Mouse (Mus musculus) intestine, embryonic 14.5 days (tissue): Measurements from ENCODE around the gene Ifi202b. TPM values are rescaled to one million over a fixed set of nuclear protein-coding genes. Genes with fewer than 3 reads are reported as not detected.
"Not testable (repeated sequence)": the region's sequence is repeated elsewhere in the genome, so short reads cannot be mapped to it uniquely, and the experiment has no call there.

Experiments
- ATAC-seq: fragments of 200-750 bp; cut with Nextera tagmentation; replicated peaks from 2 replicates; pipeline ENCODE4 v1.8.0; 2017; ENCODE audit warnings: low read depth, moderate number of reproducible peaks, moderate TSS enrichment, moderate library complexity; ENCODE audit not compliant: low FRiP score, low TSS enrichment
- DNase-seq: peaks from one replicate; pipeline ENCODE4 v3.0.0-alpha.2; 2018; ENCODE audit warnings: low spot score
- H3K27ac ChIP-seq: fragments of 300-500 bp; sonication (generic); 2 replicates; pipeline ENCODE4 v1.5.1; 2014; ENCODE audit warnings: low read depth, mild to moderate bottlenecking, control low read depth
- H3K27me3 ChIP-seq: fragments of 300-500 bp; sonication (generic); replicated peaks from 2 replicates; pipeline ENCODE4 v1.6.1; 2014; ENCODE audit warnings: low read length, control low read depth; ENCODE audit not compliant: control insufficient read depth, insufficient read depth
- H3K36me3 ChIP-seq: fragments of 300-500 bp; sonication (generic); 2 replicates; pipeline ENCODE4 v1.6.1; 2014; ENCODE audit warnings: low read length, control low read depth; ENCODE audit not compliant: control insufficient read depth, insufficient read depth
- H3K4me1 ChIP-seq: fragments of 300-500 bp; sonication (generic); replicated peaks from 2 replicates; pipeline ENCODE4 v1.6.1; 2014; ENCODE audit warnings: low read length, control low read depth, mixed read lengths; ENCODE audit not compliant: control insufficient read depth, insufficient read depth
- H3K4me2 ChIP-seq: fragments of 300-500 bp; sonication (generic); 2 replicates; pipeline ENCODE4 v1.6.1; 2014; ENCODE audit warnings: low read length
- H3K4me3 ChIP-seq: fragments of 300-500 bp; sonication (generic); 2 replicates; pipeline ENCODE4 v1.5.1; 2014; ENCODE audit warnings: low read depth, low read length, control low read depth, mixed read lengths
- H3K9ac ChIP-seq: fragments of 300-500 bp; sonication (generic); 2 replicates; pipeline ENCODE4 v1.6.1; 2014; ENCODE audit warnings: mild to moderate bottlenecking, low read length
- H3K9me3 ChIP-seq: fragments of 300-500 bp; sonication (generic); 2 replicates; pipeline ENCODE4 v1.6.1; 2016; ENCODE audit warnings: low read length, control low read depth; ENCODE audit not compliant: control insufficient read depth
- WGBS: fragments of 180-500 bp; shearing (Covaris S2); extraction: QIAGEN DNeasy Blood & Tissue Kit; methylation state at CpG from one replicate; pipeline ENCODE4 v1.1.7; 2014; 5-methylcytosine and 5-hydroxymethylcytosine counted together
- polyA plus RNA-seq: library from polyadenylated mRNA; unstranded; fragments of >200 nt; fragmentation: Nextera tagmentation; extraction: Ambion mirVana; gene quantifications from 2 replicates; pipeline ENCODE4 v1.2.1, GENCODE M21; 2014

Gene Ifi202b
- not detected in 2 replicates for polyA plus RNA-seq

- H3K27ac ChIP-seq, H3K9ac ChIP-seq, H3K4me2 ChIP-seq, H3K36me3 ChIP-seq, ATAC-seq, H3K4me1 ChIP-seq, H3K4me3 ChIP-seq, DNase-seq, H3K9me3 ChIP-seq, H3K27me3 ChIP-seq: not testable (repeated sequence)
- WGBS: 86% methylated on average over 6 of the region's 6 CpGs
Observed at GRCm38 (mm10) chr1:173982694-173983305, at the start of gene Ifi202b. Gene Ifi202b, minus strand, starts transcription at chr1:173982744.

GRCm38 (mm10) chr1:174031698-174032097, 49.2 kb upstream of the Ifi202b start, which contains the start of gene Ifi205:
Gene Ifi205, minus strand, starts transcription at chr1:174031810.
- ATAC-seq (no peak), DNase-seq (no peak)
- Histone ChIP-seq H3K4me1 (no peaks in the 10 kb centered on the region), H3K27ac (no peak within 1 kb of the TSS), H3K4me3 (no peak within 1 kb of the TSS), H3K9ac (no peak within 1 kb of the TSS), H3K36me3 (no peaks in the 10 kb centered on the region), H3K4me2 (no peak within 1 kb of the TSS), H3K9me3 (no peaks in the 10 kb centered on the region), H3K27me3 (no peaks in the 10 kb centered on the region)
- 22% methylated on average over 1 of the region's 1 CpGs for WGBS

GRCm38 (mm10) chr1:174007050-174007449, 24.5 kb upstream of the Ifi202b start:
- not testable (repeated sequence) for H3K9me3 ChIP-seq, H3K36me3 ChIP-seq, H3K4me2 ChIP-seq, H3K27ac ChIP-seq, H3K9ac ChIP-seq, H3K4me1 ChIP-seq, DNase-seq, H3K27me3 ChIP-seq, ATAC-seq, H3K4me3 ChIP-seq

GRCm38 (mm10) chr1:174004352-174005109, 22.0 kb upstream of the Ifi202b start:
- H3K4me3 ChIP-seq, DNase-seq, H3K27me3 ChIP-seq, H3K36me3 ChIP-seq, ATAC-seq, H3K27ac ChIP-seq, H3K4me2 ChIP-seq, H3K4me1 ChIP-seq, H3K9me3 ChIP-seq, H3K9ac ChIP-seq: not testable (repeated sequence)
- whole genome bisulfite sequencing: 74% methylated on average over 2 of the region's 3 CpGs

- ATAC-seq (no peak), DNase-seq (no peak)
- Histone ChIP-seq H3K4me3 (no peak overlapping the region), H3K4me1 (no peaks in the 10 kb centered on the region), H3K4me2 (no peak overlapping the region), H3K36me3 (no peaks in the 10 kb centered on the region), H3K27me3 (no peaks in the 10 kb centered on the region), H3K9me3 (no peaks in the 10 kb centered on the region), H3K9ac (no peak overlapping the region), H3K27ac (no peak overlapping the region)
- 83% methylated on average over 4 of the region's 4 CpGs for WGBS
Observed at GRCm38 (mm10) chr1:173995003-173995402, 12.5 kb upstream of the Ifi202b start.

- H3K9ac ChIP-seq, DNase-seq, H3K27ac ChIP-seq, H3K9me3 ChIP-seq, H3K4me3 ChIP-seq, H3K27me3 ChIP-seq, H3K36me3 ChIP-seq, H3K4me1 ChIP-seq, H3K4me2 ChIP-seq, ATAC-seq: not testable (repeated sequence)
- WGBS: 34% methylated on average over 3 of the region's 3 CpGs
Observed at GRCm38 (mm10) chr1:173981038-173981437, 1.5 kb downstream of the Ifi202b start.

GRCm38 (mm10) chr1:173977622-173978021, 4.9 kb downstream of the Ifi202b start:
- no peaks in the 10 kb centered on the region for H3K9me3 ChIP-seq
- H3K27me3 ChIP-seq: no peaks in the 10 kb centered on the region
- H3K9ac ChIP-seq: no peak overlapping the region
- no peak overlapping the region for H3K4me3 ChIP-seq
- ATAC-seq: no peak
- H3K36me3 ChIP-seq: no peaks in the 10 kb centered on the region
- no peak for DNase-seq
- no peak overlapping the region for H3K27ac ChIP-seq
- H3K4me2 ChIP-seq: no peak overlapping the region
- no peaks in the 10 kb centered on the region for H3K4me1 ChIP-seq

- DNase-seq (no peak), ATAC-seq (no peak)
- Histone ChIP-seq H3K27ac (no peak overlapping the region), H3K9ac (no peak overlapping the region), H3K9me3 (no peaks in the 10 kb centered on the region), H3K4me3 (no peak overlapping the region), H3K4me1 (no peaks in the 10 kb centered on the region), H3K4me2 (no peak overlapping the region), H3K36me3 (no peaks in the 10 kb centered on the region), H3K27me3 (no peaks in the 10 kb centered on the region)
Observed at GRCm38 (mm10) chr1:173973111-173973510, 9.4 kb downstream of the Ifi202b start.

- not testable (repeated sequence) for ATAC-seq, H3K9ac ChIP-seq
- WGBS: 60% methylated on average over 1 of the region's 1 CpGs
Observed at GRCm38 (mm10) chr1:173961491-173961890, 21.1 kb downstream of the Ifi202b start.

More at GRCm38 (mm10) chr1:173961491-173961890, 21.1 kb downstream of the Ifi202b start:
- not testable (repeated sequence) for H3K27me3 ChIP-seq, H3K4me1 ChIP-seq, H3K9me3 ChIP-seq, H3K4me3 ChIP-seq, DNase-seq, H3K27ac ChIP-seq, H3K4me2 ChIP-seq, H3K36me3 ChIP-seq
